Mouse (Mus musculus): ENCODE data around the gene Nt5c2.

The Nt5c2 gene

DNA sequence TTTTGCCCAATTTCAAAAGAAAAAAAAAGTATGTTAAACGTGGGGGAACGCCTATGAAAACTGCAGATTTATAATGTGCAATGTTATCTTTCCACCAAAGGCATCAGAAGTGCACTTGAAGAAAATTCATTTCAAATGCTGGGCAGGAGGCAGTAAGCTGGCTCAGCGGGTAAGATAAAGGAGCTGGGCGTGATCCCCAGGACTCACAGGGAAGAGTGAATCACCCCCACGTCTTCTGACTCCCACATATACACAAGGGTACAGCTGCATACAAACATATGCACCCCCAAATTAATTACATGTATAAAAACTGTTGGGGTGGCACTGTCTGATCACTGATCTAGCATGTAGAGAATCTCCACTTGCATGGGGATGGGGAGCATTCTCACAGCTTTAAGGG is 82.3 kb downstream of the Nt5c2 start:
- no peak for DNase-seq (ENCODE audit: low read depth in 1 of 2, low spot score in 2 of 2)

DNA sequence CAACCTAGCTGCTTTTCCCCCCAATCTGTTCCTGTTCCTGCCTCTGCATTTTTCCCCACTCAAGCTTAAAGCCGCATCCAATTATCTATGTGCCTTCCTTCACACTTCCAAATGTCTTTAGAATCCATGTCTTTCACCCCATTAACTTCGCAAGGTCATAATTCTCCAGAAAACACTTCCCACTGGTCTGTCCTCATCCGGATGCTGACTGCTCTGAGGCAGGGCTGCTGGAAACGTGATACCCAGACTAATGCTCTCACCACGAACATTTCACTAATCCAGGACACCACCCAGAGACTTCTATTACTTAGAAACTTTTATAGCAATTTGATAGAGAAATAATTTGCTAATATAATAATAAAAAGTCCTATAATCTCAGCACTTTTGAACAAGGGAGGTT is 84.9 kb downstream of the Nt5c2 start:
- no peak for DNase-seq (ENCODE audit: low read depth in 1 of 2, low spot score in 2 of 2)

DNA sequence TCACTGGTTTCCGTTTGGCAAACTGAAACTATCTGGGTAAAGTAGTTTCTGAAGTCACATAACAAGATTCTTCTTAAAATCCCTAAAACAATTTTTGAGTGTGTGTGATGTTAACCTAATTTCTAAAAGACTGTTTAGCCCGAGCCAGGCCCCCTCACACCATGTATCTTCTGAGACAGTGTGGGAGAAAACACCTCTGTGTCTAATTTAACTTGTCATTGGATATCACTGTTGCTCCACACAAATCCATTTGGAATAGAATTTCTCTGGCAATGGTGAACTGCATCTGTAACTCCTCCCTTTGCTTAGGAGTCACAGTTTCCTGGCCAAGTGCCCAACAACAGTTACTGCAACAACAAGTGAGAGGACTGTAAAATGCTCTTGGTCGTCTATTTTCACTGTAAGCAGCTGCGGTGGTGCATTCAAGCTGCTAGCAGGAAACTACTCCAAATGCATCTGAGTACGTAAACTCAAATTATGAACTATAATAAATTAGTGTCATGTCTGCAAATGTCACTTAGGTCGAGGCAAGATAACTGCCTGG is 85.8 kb downstream of the Nt5c2 start:
- DNase-seq (ENCODE audit: low read depth in 1 of 2, low spot score in 2 of 2) = no peak

DNA sequence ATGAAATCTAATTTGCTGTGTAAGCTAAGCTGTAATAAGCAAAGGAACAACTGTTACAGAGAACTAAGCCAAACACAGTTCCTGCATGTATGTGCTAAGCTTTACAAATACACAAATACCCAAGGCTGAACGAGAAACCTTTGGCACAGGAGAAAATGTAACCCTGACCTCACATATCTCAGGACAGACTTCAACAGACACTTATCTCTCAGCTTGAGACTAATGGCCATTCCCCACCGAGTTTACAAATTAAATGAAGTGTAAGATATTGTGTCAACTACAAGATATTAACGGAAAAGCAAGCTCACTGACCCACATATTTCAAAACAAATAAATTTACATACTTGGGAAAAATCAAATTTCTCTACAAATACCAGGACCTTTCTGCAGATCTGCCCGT is 86.8 kb downstream of the Nt5c2 start:
- no peak for DNase-seq (ENCODE audit: low read depth in 1 of 2, low spot score in 2 of 2)

DNA sequence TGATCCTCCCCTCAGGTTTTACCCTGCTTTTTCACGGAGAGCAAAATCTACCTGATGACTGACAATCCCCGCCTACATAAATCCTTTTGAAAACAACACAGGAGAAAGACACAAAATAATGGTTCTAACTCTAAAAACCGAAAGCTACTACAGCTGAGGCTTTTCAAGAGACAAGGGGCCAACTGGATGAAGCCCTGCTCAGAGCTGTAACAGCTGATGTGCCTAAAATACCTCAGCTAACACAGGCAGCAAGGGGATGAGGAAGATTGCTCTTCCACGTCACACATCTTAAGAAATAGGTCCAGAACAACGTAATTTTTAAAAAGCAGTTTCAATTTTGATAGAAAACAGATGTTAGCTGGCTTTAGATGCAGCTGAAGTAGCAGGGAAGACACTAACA is 88.0 kb downstream of the Nt5c2 start:
- no peak for DNase-seq (ENCODE audit: low read depth in 1 of 2, low spot score in 2 of 2)

DNA sequence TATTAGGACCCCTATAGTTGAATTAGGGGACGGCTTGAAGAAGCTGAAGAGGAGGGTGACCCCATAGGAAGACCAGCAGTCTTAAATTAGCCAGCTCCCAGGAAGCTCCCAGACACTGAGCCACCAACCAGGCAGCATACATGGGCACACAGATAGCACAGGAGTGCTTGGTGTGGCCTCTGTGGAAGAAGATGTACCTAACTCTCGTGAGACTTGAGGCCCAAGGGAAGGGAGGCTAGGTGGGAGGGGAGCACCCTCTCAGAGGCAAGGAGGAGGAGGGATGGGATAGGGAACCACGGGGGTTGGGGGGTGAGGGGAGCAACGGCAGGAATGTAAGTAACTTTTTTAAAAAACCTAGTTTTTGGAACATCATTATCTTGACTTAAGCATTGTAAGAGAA is 88.6 kb downstream of the Nt5c2 start:
- no peak for DNase-seq (ENCODE audit: low read depth in 1 of 2, low spot score in 2 of 2)

DNA sequence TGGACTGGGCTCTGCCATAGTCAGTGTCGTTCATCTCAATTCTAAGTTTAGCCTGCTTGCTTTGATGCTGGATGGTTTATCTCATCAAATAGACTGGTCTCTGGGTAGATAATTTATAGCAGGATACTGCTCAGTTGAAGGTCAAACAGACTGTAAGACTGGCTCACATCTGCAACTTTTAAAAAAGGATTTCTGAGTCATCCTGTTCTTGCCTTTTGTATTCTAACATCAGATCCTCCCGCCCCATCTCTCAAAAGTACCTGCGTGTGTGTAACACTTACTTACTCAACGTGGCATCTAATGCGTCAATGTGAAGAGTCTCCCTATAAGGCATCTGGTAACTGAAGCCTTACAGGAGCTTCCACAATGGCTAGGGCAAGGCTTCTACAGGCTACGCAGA is 94.4 kb downstream of the Nt5c2 start:
- DNase-seq (ENCODE audit: low read depth in 1 of 2, low spot score in 2 of 2) = no peak

DNA sequence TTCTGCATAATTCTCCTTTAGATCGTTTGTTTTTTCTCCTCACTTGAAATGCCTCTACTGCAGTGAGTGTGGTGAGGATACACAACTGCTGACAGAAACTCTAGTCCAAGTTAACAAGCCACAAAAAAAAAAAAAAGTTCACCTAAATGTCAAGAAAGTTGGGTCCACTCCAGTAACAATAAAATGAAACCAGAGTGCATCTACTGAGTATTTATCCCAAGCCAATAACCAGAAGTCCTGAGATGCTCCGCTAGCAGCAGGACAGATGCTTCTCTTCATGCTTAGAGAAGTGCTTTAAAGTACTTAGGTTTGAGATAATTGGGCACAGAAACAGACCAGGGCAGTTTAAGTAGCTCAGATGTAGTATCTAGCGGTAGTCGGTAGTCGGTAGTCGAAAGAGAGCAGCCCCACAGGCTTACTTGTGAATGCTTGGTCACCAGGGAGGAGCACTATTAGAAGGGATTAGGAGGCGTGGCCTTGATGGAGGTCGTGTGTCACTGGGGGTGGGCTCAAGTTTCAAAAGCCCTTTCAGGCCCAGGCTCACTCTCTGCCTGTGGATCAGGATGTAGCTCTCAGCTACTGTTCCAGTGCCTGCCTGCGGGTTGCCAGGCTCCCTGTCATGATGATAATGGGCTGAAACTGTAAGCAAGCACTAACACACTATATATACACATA is 99.4 kb downstream of the Nt5c2 start:
- DNase-seq (ENCODE audit: low read depth in 1 of 2, low spot score in 2 of 2) = no peak

DNA sequence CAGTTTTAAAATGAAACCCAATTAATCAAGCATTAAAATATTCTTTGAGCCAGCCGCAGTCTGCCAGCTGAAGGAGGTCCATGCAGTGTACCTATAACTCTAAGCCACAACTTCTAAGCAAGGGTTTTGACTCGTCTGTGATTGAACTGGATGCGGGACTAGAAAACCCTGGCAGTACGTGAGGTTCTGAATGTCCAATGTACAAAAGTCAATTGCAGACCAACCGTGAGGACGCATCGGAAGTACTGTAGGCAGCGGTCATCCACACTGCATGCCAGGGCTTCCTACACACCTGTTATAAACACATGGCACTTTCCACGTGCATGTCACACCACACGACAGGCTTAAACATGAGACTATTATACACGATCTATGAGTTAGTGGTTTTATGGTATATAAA is 101.3 kb downstream of the Nt5c2 start:
- DNase-seq (ENCODE audit: low read depth in 1 of 2, low spot score in 2 of 2) = no peak

DNA sequence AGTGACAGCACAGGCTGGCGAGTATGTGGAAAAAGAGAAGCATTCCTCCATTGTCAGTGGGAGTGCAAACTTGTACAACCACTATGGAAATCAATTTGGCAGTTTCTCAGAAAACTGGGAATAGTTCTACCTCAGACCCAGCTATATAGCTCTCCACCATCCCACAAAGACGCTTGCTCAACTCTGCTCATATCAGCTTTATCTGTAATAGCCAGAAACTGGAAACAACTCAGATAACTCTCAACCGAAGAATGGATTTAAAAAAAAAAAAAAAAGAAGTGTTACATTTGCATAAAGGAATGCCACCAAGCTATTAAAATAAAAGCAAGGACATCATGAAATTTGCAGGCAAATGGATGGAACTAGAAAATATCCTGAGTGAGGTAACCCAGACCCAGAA is 103.5 kb downstream of the Nt5c2 start:
- no peak for DNase-seq (ENCODE audit: low read depth in 1 of 2, low spot score in 2 of 2)

DNA sequence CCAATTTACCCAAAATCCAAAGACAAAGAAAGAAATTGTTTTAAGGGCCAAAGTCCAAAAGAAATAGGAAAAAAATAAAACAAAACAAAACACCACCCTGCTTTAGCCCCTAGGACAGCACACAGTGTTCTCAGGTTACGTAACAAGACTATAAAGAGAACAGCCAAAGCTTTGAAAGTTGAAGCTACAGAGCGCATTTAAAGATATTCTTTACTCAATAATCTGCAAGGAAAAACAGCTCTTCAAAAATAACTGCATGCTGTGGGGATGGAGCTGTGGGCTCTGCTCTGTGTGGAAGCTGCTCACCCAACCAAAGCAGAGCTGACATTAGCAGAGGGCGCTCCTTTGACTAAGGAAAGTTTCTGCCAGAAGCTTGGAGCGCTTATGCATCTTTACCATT is 106.0 kb downstream of the Nt5c2 start:
- DNase-seq (ENCODE audit: low read depth in 1 of 2, low spot score in 2 of 2) = no peak

DNA sequence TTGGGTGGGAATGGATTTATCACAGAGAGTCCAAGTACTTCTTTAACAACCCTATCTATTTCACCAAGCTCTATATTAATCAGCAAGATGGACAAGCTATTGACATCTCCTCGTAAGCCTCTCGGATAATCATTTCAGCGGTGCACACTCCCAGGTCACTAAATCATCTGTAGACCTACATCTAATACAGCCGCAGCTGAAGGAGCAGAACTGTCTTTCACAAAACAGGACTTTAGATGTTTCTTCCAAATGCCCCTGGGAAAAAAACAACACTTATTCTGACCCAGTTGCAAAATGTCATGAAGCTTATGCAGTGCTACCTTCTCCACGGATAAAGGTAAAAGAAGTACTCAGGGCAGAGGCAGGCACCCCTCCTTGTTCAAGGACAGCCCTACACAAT is 106.7 kb downstream of the Nt5c2 start:
- DNase-seq (ENCODE audit: low read depth in 1 of 2, low spot score in 2 of 2) = no peak

DNA sequence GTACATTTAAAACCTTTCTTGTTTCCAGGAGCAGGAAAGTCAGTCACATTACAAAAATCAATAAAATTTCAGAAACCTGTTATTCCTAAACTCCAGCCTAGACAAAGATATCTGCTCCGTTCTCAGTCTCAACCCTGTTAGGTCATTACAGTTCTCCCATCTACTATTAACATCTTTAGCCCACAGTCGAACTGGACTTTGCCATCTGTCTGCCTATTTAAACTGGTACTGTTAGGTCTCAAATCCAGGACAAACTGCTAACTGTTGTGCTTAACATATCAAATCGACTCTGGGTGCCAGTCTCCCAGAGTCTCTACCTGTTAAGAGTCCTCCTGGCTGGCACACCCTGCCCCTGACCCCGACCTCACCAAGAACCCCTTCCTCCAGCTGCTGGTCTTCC is 109.0 kb downstream of the Nt5c2 start:
- DNase-seq (ENCODE audit: low read depth in 1 of 2, low spot score in 2 of 2) = no peak

DNA sequence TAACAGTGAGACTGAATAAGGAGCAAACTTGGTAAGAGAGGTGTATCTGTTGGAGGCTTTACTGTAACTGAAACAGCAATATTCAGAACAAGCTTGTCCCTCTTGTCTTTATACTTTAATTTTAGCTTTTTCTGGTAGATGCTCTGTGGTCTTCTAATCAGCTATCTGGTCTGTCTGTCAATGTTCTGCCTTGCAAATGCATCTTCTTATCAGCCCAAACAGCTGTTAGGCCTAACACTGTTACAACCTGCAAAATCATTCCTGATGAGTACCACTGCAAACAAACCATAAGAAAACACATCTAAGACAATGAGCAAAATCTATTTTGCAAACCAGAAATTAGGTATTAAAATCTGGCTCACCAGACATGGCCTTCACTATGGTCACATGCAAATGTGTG is 109.6 kb downstream of the Nt5c2 start:
- no peak for DNase-seq (ENCODE audit: low read depth in 1 of 2, low spot score in 2 of 2)

DNA sequence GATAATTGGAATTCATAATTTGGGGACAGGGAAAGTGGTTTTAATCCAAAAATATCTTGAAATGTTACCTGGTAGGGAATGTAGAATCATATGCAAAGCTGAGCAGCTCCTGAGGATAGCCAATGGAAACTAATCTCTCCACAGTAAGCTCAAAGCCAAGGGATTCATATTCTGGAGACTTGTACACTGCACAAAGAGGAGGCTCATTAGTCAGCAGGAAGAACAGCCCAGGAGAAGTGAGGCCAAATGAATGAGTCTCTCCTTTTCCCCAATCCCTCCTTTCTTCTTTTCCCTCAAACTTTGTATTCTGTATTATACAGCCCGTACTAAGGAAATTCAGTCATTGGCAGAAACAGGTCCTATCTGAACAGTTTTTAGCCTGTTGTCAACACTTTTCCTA is 110.0 kb downstream of the Nt5c2 start:
- DNase-seq (ENCODE audit: low read depth in 1 of 2, low spot score in 2 of 2) = no peak

DNA sequence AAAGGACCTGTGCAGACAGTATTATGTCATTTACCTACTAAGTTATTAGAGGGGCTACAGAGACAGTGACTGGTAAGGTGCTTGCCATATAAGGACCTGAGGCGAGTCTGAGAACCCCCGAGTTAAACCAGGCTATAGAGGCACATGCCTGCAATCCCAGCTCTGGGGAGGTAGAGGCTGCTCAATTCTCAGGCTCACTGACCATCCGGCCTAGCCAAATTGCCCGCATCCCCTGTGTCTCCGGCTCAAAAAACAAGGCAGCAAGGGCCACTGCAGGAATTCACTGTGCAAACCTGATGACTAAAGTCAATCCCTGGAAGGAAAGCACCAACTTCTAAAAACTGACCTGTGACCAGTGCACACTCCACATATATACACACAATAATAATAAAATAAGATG is 111.6 kb downstream of the Nt5c2 start:
- no peak for DNase-seq (ENCODE audit: low read depth in 1 of 2, low spot score in 2 of 2)

DNA sequence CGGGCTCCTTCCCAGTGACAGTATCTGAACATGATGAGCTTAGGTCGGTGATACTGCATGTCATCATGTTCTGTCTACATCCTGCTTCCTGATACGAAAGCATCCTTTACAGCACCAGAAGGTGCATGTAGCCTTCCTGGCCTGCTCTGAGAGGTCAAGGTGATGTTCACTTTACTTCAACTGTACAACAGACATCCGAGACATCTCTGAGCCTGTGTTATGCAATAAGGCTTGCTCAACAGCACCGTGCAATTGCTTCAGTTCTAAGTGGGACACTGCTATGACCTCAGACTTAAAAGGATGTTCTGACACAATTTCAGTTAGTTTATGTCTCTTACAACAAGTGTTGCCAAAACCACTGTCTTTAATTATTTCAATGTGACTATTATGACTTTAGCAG is 113.6 kb downstream of the Nt5c2 start:
- peak; percentile 46 to 65 for DNase-seq (ENCODE audit: low read depth in 1 of 2, low spot score in 2 of 2)

DNA sequence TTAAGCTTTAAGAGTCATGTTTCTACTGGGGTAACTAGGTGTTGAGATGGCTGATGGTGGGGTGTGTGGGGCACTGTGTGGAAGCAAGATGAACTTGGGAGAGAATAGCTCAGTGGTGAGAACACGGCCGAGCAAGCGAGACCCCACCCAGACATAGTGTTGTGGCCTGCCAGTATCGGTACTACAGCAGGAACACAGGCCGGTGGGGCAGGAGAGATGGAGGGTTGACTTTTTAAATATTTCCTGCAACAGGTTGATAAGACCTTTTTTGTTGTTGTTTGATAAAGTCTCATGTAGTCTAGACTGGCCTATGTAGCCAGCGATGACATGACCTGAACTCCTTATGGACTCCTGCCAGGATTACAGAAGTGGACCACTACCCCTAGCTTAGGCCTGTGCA is 114.2 kb downstream of the Nt5c2 start:
- DNase-seq (ENCODE audit: low read depth in 1 of 2, low spot score in 2 of 2) = no peak

DNA sequence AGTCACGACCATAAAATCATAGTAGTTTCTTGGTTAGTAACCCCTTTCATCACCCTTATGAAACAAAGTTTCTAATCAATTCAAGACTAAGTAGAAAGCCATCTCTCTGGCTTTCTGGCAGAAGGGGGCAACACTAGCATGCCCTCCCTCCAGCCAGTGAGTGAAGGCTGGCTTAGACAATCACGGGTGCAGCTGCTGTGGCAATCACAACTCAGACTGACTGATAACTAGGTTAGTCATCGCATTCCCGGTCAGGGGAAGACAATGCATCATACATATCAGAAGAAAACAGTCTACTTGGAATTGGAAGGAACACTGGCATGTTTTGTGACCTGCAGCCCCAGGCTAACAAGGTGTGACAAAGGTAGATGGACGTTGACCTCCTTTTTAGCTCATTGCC is 115.1 kb downstream of the Nt5c2 start:
- DNase-seq (ENCODE audit: low read depth in 1 of 2, low spot score in 2 of 2) = no peak

DNA sequence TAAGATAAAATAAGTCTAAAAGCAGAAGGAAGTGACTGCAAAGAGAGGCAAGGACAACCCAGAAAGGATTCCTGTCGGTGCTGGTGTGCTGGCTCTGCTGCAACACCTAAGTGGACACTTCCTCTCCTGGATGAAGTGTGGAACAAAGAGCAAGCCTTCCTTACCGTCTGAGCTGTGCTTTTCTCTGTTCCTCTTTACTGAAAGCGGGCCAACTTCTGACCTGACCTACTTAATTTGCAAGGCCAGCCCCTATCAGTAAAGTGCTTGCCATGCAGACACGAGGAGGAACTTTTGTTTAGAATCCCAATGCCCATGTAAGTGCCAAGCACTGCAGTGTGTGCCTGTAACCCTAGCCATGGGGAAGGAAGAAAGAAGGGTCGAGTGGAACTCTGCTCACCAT is 115.6 kb downstream of the Nt5c2 start:
- DNase-seq (ENCODE audit: low read depth in 1 of 2, low spot score in 2 of 2) = peak; percentile 33

DNA sequence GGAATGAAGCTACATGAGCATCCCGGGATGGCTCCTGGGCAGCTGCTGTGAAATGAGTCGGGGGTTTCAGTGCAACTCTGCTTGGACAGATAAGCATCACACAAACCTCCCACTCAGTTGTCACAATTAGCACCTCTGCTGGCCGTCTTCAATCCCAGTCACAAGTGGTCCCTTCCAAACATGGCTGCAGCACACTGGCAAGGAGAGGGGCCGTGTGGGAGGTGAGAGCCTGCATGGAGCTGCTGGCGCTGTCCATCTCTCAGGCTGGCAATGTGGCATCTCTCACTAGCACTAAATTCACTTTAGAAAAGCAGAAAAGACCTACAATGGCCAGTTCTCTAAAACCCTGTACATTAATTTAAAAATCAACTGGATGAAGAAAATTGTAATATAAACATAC is 116.7 kb downstream of the Nt5c2 start:
- DNase-seq (ENCODE audit: low read depth in 1 of 2, low spot score in 2 of 2) = no peak

DNA sequence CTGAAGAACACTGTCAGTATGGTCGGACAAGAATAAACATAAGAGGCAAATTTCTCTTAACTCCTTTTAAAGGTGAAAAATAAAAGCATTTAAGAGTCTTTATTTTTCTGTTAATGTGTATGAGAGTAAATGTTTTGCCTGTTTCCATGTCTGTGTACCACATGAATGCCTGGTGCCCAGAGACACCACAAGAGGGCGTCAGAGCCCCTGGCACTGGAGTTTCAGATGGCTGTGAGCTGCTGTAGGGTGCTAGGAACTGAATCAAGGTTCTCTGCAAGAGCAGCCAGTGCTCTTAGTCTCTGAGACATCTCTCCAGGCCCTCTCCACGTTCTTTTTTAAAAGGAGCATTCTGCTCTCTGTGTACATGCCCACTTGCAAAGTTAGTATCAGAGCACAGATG is 117.8 kb downstream of the Nt5c2 start:
- DNase-seq (ENCODE audit: low read depth in 1 of 2, low spot score in 2 of 2) = no peak

DNA sequence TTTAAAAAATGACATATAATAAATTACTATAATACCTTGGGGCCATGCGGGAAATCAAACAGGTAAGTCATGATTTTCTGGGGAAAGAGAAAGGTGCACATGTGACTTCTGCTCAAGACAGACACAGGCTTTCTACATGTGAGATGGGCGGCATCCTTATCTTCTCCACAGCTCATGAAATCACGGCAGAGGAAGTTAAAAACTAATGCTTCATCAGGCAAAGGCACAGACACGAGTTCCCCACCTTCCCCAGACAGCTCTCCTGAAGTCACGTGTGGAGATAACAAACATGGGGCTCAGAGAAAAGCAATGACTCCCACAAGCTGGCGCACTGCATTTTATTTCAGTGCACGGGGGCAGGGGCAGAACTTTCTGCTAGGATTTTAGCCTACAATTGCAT is 121.5 kb downstream of the Nt5c2 start:
- no peak for DNase-seq (ENCODE audit: low read depth in 1 of 2, low spot score in 2 of 2)

DNA sequence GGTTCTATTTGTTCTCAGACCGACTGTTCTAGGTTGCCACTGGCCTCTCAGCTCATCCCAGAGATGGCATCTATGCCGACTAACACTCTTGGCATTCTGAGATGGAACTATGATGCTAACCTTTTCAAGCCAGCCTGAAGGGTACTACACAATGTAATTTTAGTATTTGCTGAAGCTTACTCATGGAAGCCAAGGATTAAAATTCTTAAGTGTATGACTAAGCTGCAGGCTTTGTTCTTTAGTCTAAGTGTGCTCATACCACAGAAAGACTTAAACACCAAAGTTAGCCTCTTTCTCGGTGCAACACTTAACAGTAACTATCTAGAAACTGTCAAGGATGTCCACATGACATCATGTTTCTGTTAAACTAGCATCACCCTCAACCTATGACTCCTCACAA is 122.1 kb downstream of the Nt5c2 start:
- no peak for DNase-seq (ENCODE audit: low read depth in 1 of 2, low spot score in 2 of 2)

Data from monocyte, adult 2 months (primary cell).